In the genomic region with DNA sequence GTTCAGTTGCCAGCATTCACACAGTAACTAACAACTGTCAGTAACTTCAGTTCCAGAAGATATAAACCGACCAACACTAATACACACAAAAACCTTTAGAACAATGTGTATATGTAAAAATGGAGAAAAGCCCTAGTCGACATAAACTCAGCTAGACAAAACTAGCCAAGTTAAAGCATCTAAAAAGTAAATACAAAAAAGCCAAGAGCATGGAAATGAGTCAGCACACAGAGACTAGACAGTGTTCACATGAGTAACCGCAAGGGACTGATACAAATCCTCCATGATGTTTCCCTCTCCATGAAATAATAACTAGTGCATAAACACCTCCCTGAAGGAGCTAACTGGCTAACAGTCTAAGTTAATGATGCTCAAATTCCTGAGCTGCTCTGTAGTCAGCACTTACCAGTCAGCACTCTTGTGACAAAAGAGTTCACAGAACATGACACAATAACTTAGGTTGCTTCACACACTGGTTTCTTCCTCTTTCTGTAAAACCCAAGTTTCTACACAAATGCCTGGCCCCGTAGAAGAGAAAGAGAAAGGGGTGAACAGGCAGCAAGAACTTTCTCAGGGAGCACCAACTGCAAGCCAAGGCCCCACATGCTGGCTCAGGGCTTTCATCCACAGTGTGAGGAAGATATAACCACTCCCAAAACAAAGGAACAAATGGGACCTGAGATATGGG, we compare ENCODE assay signal across 11 mouse cellular contexts. TPM values are rescaled to one million over a fixed set of nuclear protein-coding genes. Genes with fewer than 3 reads are reported as not detected.
DNase-seq lines count a peak whose midpoint lies in the region; ATAC-seq and TF ChIP-seq lines count a peak whose summit lies in the region.
"Had no signal": no experiment of that assay in that cellular context is flagged by ENCODE, and none has a peak within 500 bp of the region (broad histone marks: within the 10 kb centered on the region; RNA-seq: fewer than 3 reads in every experiment).

No protein-coding gene starts in this region.

- H3K4me3 ChIP-seq in heart, embryonic 10.5 days = no peak overlapping the region
- H3K4me3 ChIP-seq in lung, postnatal 0 days (ENCODE audit: low read depth, low read length) = no peak overlapping the region
- H3K4me3 ChIP-seq in forebrain, embryonic 10.5 days = no peak overlapping the region

- H3K9me3 ChIP-seq in heart, embryonic 10.5 days = no peaks in the 10 kb centered on the region
- H3K9me3 ChIP-seq in lung, postnatal 0 days (ENCODE audit: low read length) = no peaks in the 10 kb centered on the region
- H3K9me3 ChIP-seq in forebrain, embryonic 10.5 days = no peaks in the 10 kb centered on the region

- H3K4me1 ChIP-seq in heart, embryonic 10.5 days = no peaks in the 10 kb centered on the region; the same call in 1 of the 2 replicates
- H3K4me1 ChIP-seq in lung, postnatal 0 days (ENCODE audit: insufficient read depth, low read depth, low read length) = no peaks in the 10 kb centered on the region
- no peaks in the 10 kb centered on the region for H3K4me1 ChIP-seq in forebrain, embryonic 10.5 days

- DNase-seq in heart, adult 9 months (ENCODE audit: low spot score in 2 of 2) = peak; percentile 16 to 23
- DNase-seq in heart, embryonic 10.5 days (ENCODE audit: low spot score) = no peak
- DNase-seq in c-Kit-positive CD71-negative TER-119-negative erythroid progenitor cells, embryonic 14.5 days (ENCODE audit: low read depth) = peak; percentile 47
- DNase-seq in lung, postnatal 0 days (ENCODE audit: low spot score) = peak; percentile 39
- DNase-seq in skeletal muscle tissue, adult 2 months (ENCODE audit: low read depth, low spot score) = peak; percentile 13
- no peak for DNase-seq in left cerebral cortex, adult 9 months (ENCODE audit: low spot score in 2 of 2)
- DNase-seq in frontal cortex, postnatal 10 days (ENCODE audit: low spot score in 2 of 2) = no peak
- no peak for DNase-seq in forebrain, embryonic 10.5 days (ENCODE audit: extremely low spot score, low spot score)
- DNase-seq: adrenal gland, postnatal 10 days; cerebellum, adult 8-10 months; kidney, adult 2 months had no signal

- no peak for TF ChIP-seq CTCF in lung, postnatal 0 days (IDR thresholded peaks at IDR 0.05)

- ATAC-seq in lung, postnatal 0 days = peak; percentile 30; the same call in 1 of the 2 replicates

- H3K27ac ChIP-seq in heart, embryonic 10.5 days = no peak overlapping the region
- H3K27ac ChIP-seq in lung, postnatal 0 days (ENCODE audit: low read length) = no peak overlapping the region
- H3K27ac ChIP-seq in forebrain, embryonic 10.5 days = no peak overlapping the region

- 84% methylated on average over 4 of the region's 4 CpGs for WGBS in heart, embryonic 10.5 days
- WGBS in lung, postnatal 0 days = 86% methylated on average over 4 of the region's 4 CpGs
- WGBS in forebrain, embryonic 10.5 days = 83% methylated on average over 4 of the region's 4 CpGs

- H3K4me2 ChIP-seq in lung, postnatal 0 days (replicated peaks; ENCODE audit: low read depth, low read length) = no peak overlapping the region

- H3K36me3 ChIP-seq in heart, embryonic 10.5 days = peaks cover 72% of the 10 kb centered on the region
- peaks cover 9% of the 10 kb centered on the region; the same call in 1 of the 2 replicates for H3K36me3 ChIP-seq in lung, postnatal 0 days (ENCODE audit: insufficient read depth, low read length)
- H3K36me3 ChIP-seq in forebrain, embryonic 10.5 days (replicated peaks) = peaks cover 88% of the 10 kb centered on the region

- no peaks in the 10 kb centered on the region for H3K27me3 ChIP-seq in heart, embryonic 10.5 days (ENCODE audit: insufficient read depth, poor library complexity, severe bottlenecking)
- H3K27me3 ChIP-seq in lung, postnatal 0 days (replicated peaks; ENCODE audit: insufficient read depth, low read length) = no peaks in the 10 kb centered on the region
- H3K27me3 ChIP-seq in forebrain, embryonic 10.5 days (ENCODE audit: poor library complexity, severe bottlenecking) = no peaks in the 10 kb centered on the region

- no peak overlapping the region for H3K9ac ChIP-seq in lung, postnatal 0 days (replicated peaks; ENCODE audit: low read depth)

- TF ChIP-seq EP300 in lung, postnatal 0 days (IDR thresholded peaks at IDR 0.05) = no peak

RNA-seq across cellular contexts. Expression of a gene that starts 52.6 kb away (rescaled TPM):
- polyA plus RNA-seq in heart, embryonic 10.5 days (2016; fragmentation: Nextera tagmentation; extraction: Ambion mirVana) = 3.1 and 7.2 TPM in 2 replicates
- polyA plus RNA-seq in lung, postnatal 0 days (2015; fragmentation: Nextera tagmentation; extraction: Ambion mirVana) = 0.66 and 0.68 TPM in 2 replicates
- 0.10 and 0.11 TPM in 2 replicates for polyA plus RNA-seq in forebrain, embryonic 10.5 days (2016; fragmentation: Nextera tagmentation; extraction: Ambion mirVana)

Comparison
In these comparisons a context has a peak if more than half of its experiments do, and no peak if none do; other contexts are left out.
1. DNase-seq: peak in heart, adult 9 months (2 of 2), c-Kit-positive CD71-negative TER-119-negative erythroid progenitor cells, embryonic 14.5 days (single experiment), lung, postnatal 0 days (single experiment) and skeletal muscle tissue, adult 2 months (single experiment); none in heart, embryonic 10.5 days (single experiment), left cerebral cortex, adult 9 months (0 of 2), frontal cortex, postnatal 10 days (0 of 2) and forebrain, embryonic 10.5 days (single experiment).